Mouse (Mus musculus) midbrain, embryonic 15.5 days (tissue): ENCODE data around the gene Tapbp. TPM values are rescaled to one million over a fixed set of nuclear protein-coding genes. Genes with fewer than 3 reads are reported as not detected.
"Not testable (repeated sequence)": the region's sequence is repeated elsewhere in the genome, so short reads cannot be mapped to it uniquely, and the experiment has no call there.

Source experiments
- ATAC-seq: fragments of 200-750 bp; cut with Nextera tagmentation; replicated peaks from 2 replicates; pipeline ENCODE4 v1.8.0; 2017; ENCODE audit warnings: moderate TSS enrichment
- H3K27ac ChIP-seq: fragments of 300-500 bp; sonication (generic); 2 replicates; pipeline ENCODE4 v1.5.1; 2015; ENCODE audit warnings: mild to moderate bottlenecking, inconsistent platforms
- H3K27me3 ChIP-seq: fragments of 300-500 bp; sonication (generic); replicated peaks from 2 replicates; pipeline ENCODE4 v1.6.1; 2015; ENCODE audit warnings: inconsistent platforms
- H3K36me3 ChIP-seq: fragments of 300-500 bp; sonication (generic); replicated peaks from 2 replicates; pipeline ENCODE4 v1.6.1; 2015; ENCODE audit warnings: inconsistent platforms
- H3K4me1 ChIP-seq: fragments of 300-500 bp; sonication (generic); 2 replicates; pipeline ENCODE4 v1.6.1; 2015; ENCODE audit warnings: inconsistent platforms
- H3K4me2 ChIP-seq: fragments of 300-500 bp; sonication (generic); 2 replicates; pipeline ENCODE4 v1.6.1; 2015; ENCODE audit warnings: inconsistent platforms, mild to moderate bottlenecking, moderate library complexity
- H3K4me3 ChIP-seq: fragments of 300-500 bp; sonication (generic); 2 replicates; pipeline ENCODE4 v1.5.1; 2015; ENCODE audit warnings: mild to moderate bottlenecking, inconsistent platforms
- H3K9ac ChIP-seq: fragments of 300-500 bp; sonication (generic); 2 replicates; pipeline ENCODE4 v1.6.1; 2015; ENCODE audit warnings: mild to moderate bottlenecking, inconsistent platforms
- H3K9me3 ChIP-seq: fragments of 300-500 bp; sonication (generic); 2 replicates; pipeline ENCODE4 v1.6.1; 2016; ENCODE audit warnings: inconsistent platforms
- WGBS: fragments of 180-500 bp; shearing (Covaris S2); methylation state at CpG from one replicate; pipeline ENCODE4 v1.1.7; 2015; ENCODE audit warnings: mixed read lengths; 5-methylcytosine and 5-hydroxymethylcytosine counted together
- polyA plus RNA-seq: library from polyadenylated mRNA; unstranded; fragments of >200 nt; fragmentation: Nextera tagmentation; extraction: Ambion mirVana; gene quantifications from 2 replicates; pipeline ENCODE4 v1.2.1, GENCODE M21; 2015

Tapbp gene
- polyA plus RNA-seq, 1 experiment from 2014 or later, result 23.6 TPM

GRCm38 (mm10) chr17:33897114-33897794 lies 18.4 kb upstream of the Tapbp start:
- Histone ChIP-seq H3K9me3 (no peaks in the 10 kb centered on the region), H3K4me2 (no peak overlapping the region), H3K9ac (no peak overlapping the region), H3K36me3 (no peaks in the 10 kb centered on the region), H3K27me3 (no peaks in the 10 kb centered on the region), H3K27ac (no peak overlapping the region), H3K4me3 (no peak overlapping the region), H3K4me1 (no peaks in the 10 kb centered on the region)
- ATAC-seq, result no peak
- 46% methylated on average over 6 of the region's 6 CpGs for WGBS

- not testable (repeated sequence) for ATAC-seq, H3K4me1 ChIP-seq, H3K4me3 ChIP-seq, H3K36me3 ChIP-seq, H3K4me2 ChIP-seq, H3K27ac ChIP-seq, H3K27me3 ChIP-seq, H3K9ac ChIP-seq, H3K9me3 ChIP-seq
- WGBS, result 91% methylated on average over 4 of the region's 4 CpGs
Measured at GRCm38 (mm10) chr17:33898193-33898592, 17.5 kb upstream of the Tapbp start.

GRCm38 (mm10) chr17:33899642-33900041 lies 16.1 kb upstream of the Tapbp start:
- no peaks in the 10 kb centered on the region for H3K4me1 ChIP-seq
- no peak for ATAC-seq
- 83% methylated on average over 4 of the region's 4 CpGs for WGBS

GRCm38 (mm10) chr17:33900281-33900988 lies 15.3 kb upstream of the Tapbp start:
- H3K9ac ChIP-seq, result no peak overlapping the region
- no peak overlapping the region for H3K4me3 ChIP-seq
- H3K4me2 ChIP-seq, result no peak overlapping the region
- ATAC-seq, result no peak
- H3K27me3 ChIP-seq, result no peaks in the 10 kb centered on the region
- 75% methylated on average over 7 of the region's 7 CpGs for WGBS
- H3K36me3 ChIP-seq, result no peaks in the 10 kb centered on the region
- no peak overlapping the region for H3K27ac ChIP-seq
- H3K4me1 ChIP-seq, result no peaks in the 10 kb centered on the region
- H3K9me3 ChIP-seq, result no peaks in the 10 kb centered on the region

More at GRCm38 (mm10) chr17:33899642-33900041, 16.1 kb upstream of the Tapbp start:
- Histone ChIP-seq H3K9me3 (no peaks in the 10 kb centered on the region), H3K4me2 (no peak overlapping the region), H3K36me3 (no peaks in the 10 kb centered on the region), H3K9ac (no peak overlapping the region), H3K27ac (no peak overlapping the region), H3K27me3 (no peaks in the 10 kb centered on the region), H3K4me3 (no peak overlapping the region)

- Histone ChIP-seq H3K27me3 (no peaks in the 10 kb centered on the region), H3K4me1 (no peaks in the 10 kb centered on the region), H3K27ac (no peak overlapping the region), H3K4me2 (no peak overlapping the region), H3K9ac (no peak overlapping the region), H3K4me3 (no peak overlapping the region), H3K9me3 (no peaks in the 10 kb centered on the region), H3K36me3 (no peaks in the 10 kb centered on the region)
- ATAC-seq, result no peak
- 82% methylated on average over 4 of the region's 4 CpGs for WGBS
Measured at GRCm38 (mm10) chr17:33900989-33901314, 14.7 kb upstream of the Tapbp start.

GRCm38 (mm10) chr17:33901653-33902052 lies 14.0 kb upstream of the Tapbp start:
- Histone ChIP-seq H3K27ac (no peak overlapping the region), H3K27me3 (no peaks in the 10 kb centered on the region), H3K4me3 (no peak overlapping the region), H3K9ac (no peak overlapping the region), H3K4me1 (no peaks in the 10 kb centered on the region), H3K4me2 (no peak overlapping the region), H3K36me3 (no peaks in the 10 kb centered on the region), H3K9me3 (no peaks in the 10 kb centered on the region)
- WGBS, result 74% methylated on average over 4 of the region's 4 CpGs
- no peak for ATAC-seq

- Histone ChIP-seq H3K27me3 (no peaks in the 10 kb centered on the region), H3K4me3 (no peak overlapping the region), H3K9me3 (no peaks in the 10 kb centered on the region), H3K9ac (no peak overlapping the region), H3K36me3 (no peaks in the 10 kb centered on the region), H3K4me2 (no peak overlapping the region), H3K27ac (no peak overlapping the region), H3K4me1 (no peaks in the 10 kb centered on the region)
- no peak for ATAC-seq
- 75% methylated on average over 4 of the region's 4 CpGs for WGBS
Measured at GRCm38 (mm10) chr17:33902079-33902478, 13.6 kb upstream of the Tapbp start.

- ATAC-seq, result no peak
Measured at GRCm38 (mm10) chr17:33902491-33902890, 13.2 kb upstream of the Tapbp start.

GRCm38 (mm10) chr17:33903911-33904651 lies 11.6 kb upstream of the Tapbp start:
- not testable (repeated sequence) for H3K9ac ChIP-seq, H3K27ac ChIP-seq, ATAC-seq, H3K4me3 ChIP-seq, H3K4me2 ChIP-seq, H3K27me3 ChIP-seq, H3K9me3 ChIP-seq, H3K36me3 ChIP-seq, H3K4me1 ChIP-seq
- 74% methylated on average over 6 of the region's 6 CpGs for WGBS

More at GRCm38 (mm10) chr17:33902491-33902890, 13.2 kb upstream of the Tapbp start:
- Histone ChIP-seq H3K9ac (no peak overlapping the region), H3K4me3 (no peak overlapping the region), H3K27me3 (no peaks in the 10 kb centered on the region), H3K4me2 (no peak overlapping the region), H3K27ac (no peak overlapping the region), H3K36me3 (no peaks in the 10 kb centered on the region), H3K4me1 (no peaks in the 10 kb centered on the region; the same call in 1 of the 2 replicates), H3K9me3 (no peaks in the 10 kb centered on the region)
- 84% methylated on average over 7 of the region's 7 CpGs for WGBS

GRCm38 (mm10) chr17:33904835-33905234 lies 10.9 kb upstream of the Tapbp start, which contains the start of gene Platr17:
Gene Platr17 (plus strand): TSS chr17:33905135.
- not testable (repeated sequence) for H3K27me3 ChIP-seq, H3K4me1 ChIP-seq, H3K4me2 ChIP-seq, H3K27ac ChIP-seq, H3K9ac ChIP-seq, ATAC-seq, H3K36me3 ChIP-seq, H3K9me3 ChIP-seq, H3K4me3 ChIP-seq
- WGBS, result 36% methylated on average over 3 of the region's 4 CpGs

- Histone ChIP-seq H3K9ac (peak overlapping the region; percentile 82), H3K27me3 (no peaks in the 10 kb centered on the region), H3K4me2 (peak overlapping the region; percentile 93), H3K4me3 (peak overlapping the region; percentile 70), H3K27ac (peak overlapping the region; percentile 86), H3K4me1 (peaks cover 24% of the 10 kb centered on the region), H3K36me3 (peaks cover 8% of the 10 kb centered on the region), H3K9me3 (no peaks in the 10 kb centered on the region)
- under 1% methylated on average over 42 of the region's 44 CpGs for WGBS
- ATAC-seq, result peak; percentile 16
Measured at GRCm38 (mm10) chr17:33908331-33909076, 7.2 kb upstream of the Tapbp start.
